Mouse (Mus musculus): Measurements from ENCODE around the gene Sp6.

DNA sequence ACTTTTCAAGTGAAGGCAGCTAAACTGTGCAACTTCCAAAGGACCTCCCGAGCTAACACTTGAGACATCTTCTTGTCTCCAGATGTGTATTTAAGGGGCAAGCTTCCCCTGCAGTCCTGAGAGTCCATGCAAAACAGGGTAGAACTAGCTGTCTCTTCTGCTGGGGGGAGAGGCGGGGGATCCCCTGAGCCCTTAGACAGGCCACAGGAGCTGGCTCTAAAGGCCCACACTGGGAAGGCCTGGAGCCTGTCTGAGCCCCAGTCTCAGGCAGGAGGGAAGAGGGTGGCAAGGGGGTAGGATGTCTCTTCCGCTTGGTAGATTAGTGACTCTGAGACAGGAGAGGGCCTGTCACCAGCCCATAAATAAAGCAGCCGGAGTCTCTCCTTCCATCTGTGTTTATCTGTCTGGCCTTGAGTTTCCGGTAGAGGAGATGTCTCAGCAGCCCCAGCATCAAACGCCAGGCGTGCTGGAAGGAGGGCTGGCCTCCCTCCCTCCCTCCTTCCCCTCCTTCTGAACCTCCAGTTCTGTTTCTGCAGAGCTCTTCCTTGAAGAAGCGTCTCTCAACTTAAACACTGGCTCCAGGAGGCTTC, 20.4 kb upstream of the Sp6 start:
- no peak for TF ChIP-seq CTCF (IDR thresholded peaks at IDR 0.05; ENCODE audit: low read depth)
- TF ChIP-seq EP300 (IDR thresholded peaks at IDR 0.05; ENCODE audit: low read depth), result no peak
